Mouse (Mus musculus) neural tube, embryonic 14.5 days (tissue): ENCODE measurements around the gene Osbpl7. TPM values are rescaled to one million over a fixed set of nuclear protein-coding genes. Genes with fewer than 3 reads are reported as not detected.

Experiments
- ATAC-seq: fragments of 200-750 bp; cut with Nextera tagmentation; 2 replicates; pipeline ENCODE4 v1.8.0; 2017; ENCODE audit warnings: low read depth, mild to moderate bottlenecking, moderate TSS enrichment, moderate library complexity
- H3K27ac ChIP-seq: fragments of 300-500 bp; sonication (generic); 2 replicates; pipeline ENCODE4 v1.5.1; 2014; ENCODE audit warnings: low read depth, mild to moderate bottlenecking, control low read depth, low read length, moderate library complexity, mixed read lengths
- H3K27me3 ChIP-seq: fragments of 300-500 bp; sonication (generic); 2 replicates; pipeline ENCODE4 v1.6.1; 2014; ENCODE audit warnings: low read length; ENCODE audit not compliant: control insufficient read depth, insufficient read depth
- H3K36me3 ChIP-seq: fragments of 300-500 bp; sonication (generic); 2 replicates; pipeline ENCODE4 v1.6.1; 2014; ENCODE audit warnings: low read length, mixed read lengths; ENCODE audit not compliant: control insufficient read depth, insufficient read depth
- H3K4me1 ChIP-seq: fragments of 300-500 bp; sonication (generic); 2 replicates; pipeline ENCODE4 v1.6.1; 2014; ENCODE audit warnings: low read length; ENCODE audit not compliant: control insufficient read depth, insufficient read depth
- H3K4me2 ChIP-seq: fragments of 300-500 bp; sonication (generic); 2 replicates; pipeline ENCODE4 v1.6.1; 2014; ENCODE audit warnings: mild to moderate bottlenecking, low read depth, low read length, control low read depth
- H3K4me3 ChIP-seq: fragments of 300-500 bp; sonication (generic); 2 replicates; pipeline ENCODE4 v1.5.1; 2014; ENCODE audit warnings: low read depth, low read length, control low read depth, mixed read lengths
- H3K9ac ChIP-seq: fragments of 300-500 bp; sonication (generic); replicated peaks from 2 replicates; pipeline ENCODE4 v1.6.1; 2014; ENCODE audit warnings: low read depth, mild to moderate bottlenecking, control low read depth, low read length, mixed read lengths
- H3K9me3 ChIP-seq: fragments of 300-500 bp; sonication (generic); 2 replicates; pipeline ENCODE4 v1.6.1; 2016; ENCODE audit warnings: low read length; ENCODE audit not compliant: control insufficient read depth
- WGBS: fragments of 180-500 bp; shearing (Covaris S2); extraction: QIAGEN DNeasy Blood & Tissue Kit; methylation state at CpG from one replicate; pipeline ENCODE4 v1.1.7; 2014; 5-methylcytosine and 5-hydroxymethylcytosine counted together
- polyA plus RNA-seq: library from polyadenylated mRNA; unstranded; fragments of >200 nt; fragmentation: Nextera tagmentation; extraction: Ambion mirVana; gene quantifications from 2 replicates; pipeline ENCODE4 v1.2.1, GENCODE M21; 2014

The Osbpl7 gene
- polyA plus RNA-seq, 1 experiment from 2014 or later: 9.1 TPM

- H3K27ac ChIP-seq: no peak overlapping the region
- no peaks in the 10 kb centered on the region for H3K36me3 ChIP-seq
- ATAC-seq: no peak
- H3K9ac ChIP-seq: no peak overlapping the region
- peak overlapping the region; percentile 41 for H3K4me3 ChIP-seq
- peaks cover 54% of the 10 kb centered on the region for H3K27me3 ChIP-seq
- WGBS: 1% methylated on average over 26 of the region's 27 CpGs
- H3K4me2 ChIP-seq: peak overlapping the region; percentile 63; the same call in 1 of the 2 replicates
- H3K9me3 ChIP-seq: no peaks in the 10 kb centered on the region
- peaks cover 13% of the 10 kb centered on the region; the same call in 1 of the 2 replicates for H3K4me1 ChIP-seq
These were observed 29.2 kb upstream of the Osbpl7 start for GRCm38 (mm10) chr11:97021121-97021765.

DNA sequence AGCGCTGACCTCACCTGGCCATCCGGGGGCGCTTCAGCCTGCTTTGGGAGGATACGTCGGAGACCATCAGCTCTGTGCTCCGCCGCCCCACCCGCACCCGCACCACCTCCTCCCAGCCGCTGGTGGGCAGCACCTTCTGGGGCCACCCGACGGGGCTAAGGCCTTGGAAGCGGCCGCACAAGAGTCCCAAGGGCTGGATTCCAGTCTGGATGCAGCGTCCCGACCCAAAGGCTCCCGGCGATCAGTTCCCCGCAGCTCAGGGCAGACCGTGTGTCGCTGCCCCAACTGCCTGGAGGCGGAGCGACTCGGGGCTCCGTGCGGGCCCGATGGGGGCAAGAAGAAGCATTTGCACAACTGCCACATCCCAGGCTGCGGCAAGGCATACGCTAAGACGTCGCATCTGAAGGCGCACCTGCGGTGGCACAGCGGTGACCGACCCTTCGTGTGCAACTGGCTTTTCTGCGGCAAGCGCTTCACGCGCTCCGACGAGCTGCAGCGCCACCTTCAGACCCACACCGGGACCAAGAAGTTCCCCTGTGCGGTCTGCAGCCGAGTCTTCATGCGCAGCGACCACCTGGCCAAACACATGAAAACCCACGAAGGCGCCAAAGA is 28.4 kb upstream of the Osbpl7 start:
- H3K4me3 ChIP-seq: peak overlapping the region; percentile 41
- 1% methylated on average over 50 of the region's 50 CpGs for WGBS
- no peak overlapping the region for H3K27ac ChIP-seq
- H3K9me3 ChIP-seq: no peaks in the 10 kb centered on the region
- no peaks in the 10 kb centered on the region for H3K36me3 ChIP-seq
- H3K4me1 ChIP-seq: peaks cover 13% of the 10 kb centered on the region; the same call in 1 of the 2 replicates
- H3K27me3 ChIP-seq: peaks cover 50% of the 10 kb centered on the region
- H3K9ac ChIP-seq: peak overlapping the region; percentile 51; the same call in 1 of the 2 replicates
- ATAC-seq: peak; percentile 70
- peak overlapping the region; percentile 63 for H3K4me2 ChIP-seq

DNA sequence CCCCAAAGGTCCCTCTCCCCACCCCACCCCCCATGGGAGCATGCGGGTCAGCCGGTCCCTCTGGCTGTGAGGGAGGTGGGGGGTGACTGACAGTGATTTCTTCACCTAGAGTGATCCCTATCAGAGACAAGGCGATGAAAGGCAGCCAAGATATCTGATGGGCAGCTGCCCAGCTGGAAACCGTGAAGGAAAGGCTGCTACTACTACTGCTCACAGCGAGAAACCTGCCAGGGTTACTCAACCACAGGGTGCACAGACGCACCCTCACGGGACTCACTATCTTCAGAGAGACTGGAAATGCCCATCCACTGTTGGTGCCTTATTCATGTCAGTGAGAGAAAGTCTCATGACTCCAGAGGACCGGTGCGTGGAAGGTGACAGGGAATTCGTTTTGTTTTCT is 25.5 kb upstream of the Osbpl7 start:
- Histone ChIP-seq H3K4me3 (no peak overlapping the region), H3K9me3 (no peaks in the 10 kb centered on the region), H3K4me1 (peaks cover 8% of the 10 kb centered on the region; the same call in 1 of the 2 replicates), H3K9ac (no peak overlapping the region), H3K27me3 (peaks cover 32% of the 10 kb centered on the region), H3K27ac (no peak overlapping the region), H3K4me2 (no peak overlapping the region), H3K36me3 (no peaks in the 10 kb centered on the region)
- ATAC-seq: no peak
- 28% methylated on average over 10 of the region's 10 CpGs for WGBS

- Histone ChIP-seq H3K4me2 (peak overlapping the region; percentile 43), H3K36me3 (no peaks in the 10 kb centered on the region), H3K9ac (0 out of 2 replicates have a peak overlapping the region, but pooled peaks have one; percentile 12), H3K27ac (no peak overlapping the region), H3K4me3 (peak overlapping the region; percentile 17; the same call in 1 of the 2 replicates), H3K9me3 (no peaks in the 10 kb centered on the region), H3K4me1 (peaks cover 8% of the 10 kb centered on the region; the same call in 1 of the 2 replicates), H3K27me3 (peaks cover 26% of the 10 kb centered on the region)
- ATAC-seq: 0 out of 2 replicates have a peak, but pooled peaks have one; percentile 12
- under 1% methylated on average over 17 of the region's 17 CpGs for WGBS
These were observed 24.6 kb upstream of the Osbpl7 start for GRCm38 (mm10) chr11:97025721-97026344.

- Histone ChIP-seq H3K36me3 (no peaks in the 10 kb centered on the region; the same call in 1 of the 2 replicates), H3K27ac (peak within 1 kb of the TSS; percentile 41), H3K9ac (peak within 1 kb of the TSS; percentile 53), H3K27me3 (no peaks in the 10 kb centered on the region), H3K4me1 (peaks cover 3% of the 10 kb centered on the region; the same call in 1 of the 2 replicates), H3K4me3 (peak within 1 kb of the TSS; percentile 46), H3K4me2 (peak within 1 kb of the TSS; percentile 78), H3K9me3 (no peaks in the 10 kb centered on the region)
- ATAC-seq: peak; percentile 76
- under 1% methylated on average over 25 of the region's 25 CpGs for WGBS
These were observed 20.6 kb upstream of the Osbpl7 start, which contains the start of gene Scrn2 for GRCm38 (mm10) chr11:97029686-97030417. Gene Scrn2, plus strand, starts transcription at chr11:97029938.

- Histone ChIP-seq H3K4me1 (peaks cover 3% of the 10 kb centered on the region; the same call in 1 of the 2 replicates), H3K27me3 (no peaks in the 10 kb centered on the region), H3K4me3 (peak overlapping the region; percentile 46), H3K36me3 (no peaks in the 10 kb centered on the region; the same call in 1 of the 2 replicates), H3K9me3 (no peaks in the 10 kb centered on the region), H3K27ac (peak overlapping the region; percentile 41), H3K9ac (peak overlapping the region; percentile 53), H3K4me2 (peak overlapping the region; percentile 78)
- WGBS: 23% methylated on average over 15 of the region's 15 CpGs
- no peak for ATAC-seq
These were observed 20.0 kb upstream of the Osbpl7 start for GRCm38 (mm10) chr11:97030426-97030825.

DNA sequence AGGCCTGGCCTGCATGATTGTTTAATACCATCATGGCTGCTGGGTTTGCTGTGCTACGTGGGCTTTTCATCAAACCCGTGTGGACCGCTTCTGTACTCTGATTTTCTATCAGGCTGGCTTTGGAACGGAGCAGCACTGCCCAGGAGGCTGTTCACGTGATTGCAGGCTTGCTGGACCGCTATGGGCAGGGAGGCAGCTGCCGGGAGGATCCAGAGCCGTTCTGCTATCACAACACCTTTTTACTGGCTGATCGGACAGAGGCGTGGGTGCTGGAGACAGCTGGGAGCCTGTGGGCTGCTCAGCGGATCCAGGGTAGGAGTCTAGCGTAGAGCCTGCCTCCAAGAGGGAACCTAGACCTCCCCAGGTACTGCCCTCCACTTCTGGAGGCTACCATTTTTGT is 18.5 kb upstream of the Osbpl7 start:
- H3K36me3 ChIP-seq: no peaks in the 10 kb centered on the region; the same call in 1 of the 2 replicates

GRCm38 (mm10) chr11:97032499-97032898 is 17.9 kb upstream of the Osbpl7 start:
- no peak overlapping the region for H3K4me2 ChIP-seq
- H3K27me3 ChIP-seq: no peaks in the 10 kb centered on the region
- no peak overlapping the region for H3K27ac ChIP-seq
- no peak for ATAC-seq
- no peaks in the 10 kb centered on the region; the same call in 1 of the 2 replicates for H3K36me3 ChIP-seq
- no peak overlapping the region for H3K4me3 ChIP-seq
- no peaks in the 10 kb centered on the region for H3K9me3 ChIP-seq
- WGBS: 98% methylated on average over 4 of the region's 4 CpGs
- no peaks in the 10 kb centered on the region for H3K4me1 ChIP-seq
- H3K9ac ChIP-seq: no peak overlapping the region

More for the DNA sequence above, 18.5 kb upstream of the Osbpl7 start:
- Histone ChIP-seq H3K9me3 (no peaks in the 10 kb centered on the region), H3K9ac (no peak overlapping the region), H3K4me3 (no peak overlapping the region), H3K27me3 (no peaks in the 10 kb centered on the region), H3K4me1 (no peaks in the 10 kb centered on the region), H3K27ac (no peak overlapping the region), H3K4me2 (no peak overlapping the region)
- ATAC-seq: no peak
- 79% methylated on average over 12 of the region's 12 CpGs for WGBS
